Mouse (Mus musculus): ENCODE measurements at regions not wholly inside any gene's neighbourhood (a gene's known extent, or its start where the extent isn't known, plus 50 kb on each side); places are given as distances from the start of the nearest gene placed in this dataset.

DNA sequence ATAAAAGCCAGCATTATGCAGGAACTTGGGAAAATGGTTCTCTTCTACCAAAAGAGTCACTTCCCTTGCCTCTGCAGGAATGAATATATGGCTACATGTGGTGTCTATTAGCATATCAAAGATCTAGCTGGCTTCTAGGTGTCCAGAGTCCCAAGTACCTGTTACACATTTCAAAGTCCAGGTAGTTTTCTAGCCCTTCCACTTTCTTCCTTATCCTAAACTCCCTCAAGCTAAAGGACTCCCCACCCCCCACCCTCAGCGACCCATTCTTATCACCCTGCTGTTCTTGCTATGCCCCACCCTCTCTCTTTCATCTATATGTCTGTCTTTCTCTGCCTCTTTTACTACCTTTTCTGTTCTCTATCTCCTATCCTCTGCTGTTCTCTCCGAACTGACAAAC, 288.3 kb upstream of the Cntn4 start:
- no peak for DNase-seq (ENCODE audit: low spot score in 2 of 2)

DNA sequence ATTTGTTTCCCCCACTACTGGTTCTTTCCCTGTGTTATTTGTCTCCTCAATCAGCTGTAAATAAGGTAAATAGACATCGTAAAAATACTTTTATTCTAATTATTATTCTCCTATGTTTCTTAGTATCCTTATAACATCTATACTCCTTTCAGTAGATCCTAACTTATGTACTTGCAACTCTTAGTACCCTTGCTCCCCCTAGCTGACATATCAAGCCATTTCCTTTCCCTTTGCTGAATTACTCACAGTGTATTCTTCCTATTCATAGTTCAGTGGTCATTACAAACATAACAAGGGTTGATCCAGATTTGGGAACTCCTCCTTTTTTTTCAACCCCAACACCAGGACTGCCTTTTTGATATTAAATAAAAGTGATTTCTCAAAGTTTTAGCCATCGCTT, 279.1 kb upstream of the Cntn4 start:
- DNase-seq (ENCODE audit: low spot score in 2 of 2): no peak

DNA sequence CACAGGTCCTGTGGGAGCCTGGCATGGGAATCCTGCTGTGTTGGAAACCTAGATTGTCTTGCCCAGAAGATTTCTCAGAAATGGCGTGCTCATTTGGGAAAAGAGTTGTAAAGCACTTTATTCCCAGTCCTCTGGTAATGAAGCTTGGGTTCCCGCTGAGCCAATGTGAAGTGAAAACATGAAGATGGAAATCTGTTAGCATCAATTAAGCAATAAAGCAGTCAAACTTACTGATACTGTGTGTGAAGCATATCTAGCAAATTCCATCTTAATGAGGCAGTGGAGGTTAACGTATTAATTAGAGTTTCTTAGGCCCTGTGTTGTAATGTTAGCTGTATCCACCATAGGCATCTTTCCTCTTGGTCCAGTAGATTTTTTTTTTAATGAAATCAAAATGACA, 259.9 kb upstream of the Cntn4 start:
- no peak for DNase-seq (ENCODE audit: low spot score in 2 of 2)

DNA sequence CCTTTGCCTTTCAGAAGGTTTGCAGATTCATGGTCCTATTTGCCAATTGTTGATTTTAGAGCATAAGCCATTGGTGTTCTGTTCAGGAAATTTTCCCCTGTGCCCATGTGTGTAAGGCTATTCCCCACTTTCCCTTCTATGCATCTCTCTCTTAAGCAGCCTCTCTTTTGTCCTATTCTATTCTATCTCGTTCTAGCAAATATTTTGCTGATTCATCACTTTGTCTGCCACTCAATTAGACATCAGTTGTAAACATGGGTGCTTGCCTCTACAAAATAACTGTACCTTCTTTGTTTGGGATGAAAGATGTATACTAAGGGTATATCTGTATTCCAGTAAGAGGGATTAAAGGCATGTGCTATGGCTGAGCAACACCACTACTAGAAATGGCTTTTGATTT, 230.3 kb upstream of the Cntn4 start:
- no peak for DNase-seq (ENCODE audit: low spot score in 2 of 2)

DNA sequence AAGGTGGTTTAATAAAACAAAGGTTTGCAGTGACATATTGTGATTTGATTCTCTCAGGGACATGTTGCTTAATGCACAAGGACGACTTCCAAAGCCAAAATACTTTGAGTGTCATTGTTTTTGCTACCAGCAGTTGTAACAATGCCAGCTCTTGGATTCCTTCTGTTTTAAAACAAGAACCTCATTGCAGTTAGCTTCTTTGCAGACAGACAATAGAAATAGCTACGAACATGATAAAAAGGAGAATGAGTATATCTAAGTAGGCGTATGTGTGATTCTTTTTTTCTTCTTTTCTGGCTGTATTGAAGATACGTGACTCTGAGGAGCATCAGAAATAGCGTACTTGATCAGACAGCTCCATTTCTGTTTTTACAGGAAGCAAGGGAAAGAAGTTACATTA, 194.1 kb upstream of the Cntn4 start:
- DNase-seq (ENCODE audit: low spot score in 2 of 2): peak in 1 of 2 experiments; percentile 12

DNA sequence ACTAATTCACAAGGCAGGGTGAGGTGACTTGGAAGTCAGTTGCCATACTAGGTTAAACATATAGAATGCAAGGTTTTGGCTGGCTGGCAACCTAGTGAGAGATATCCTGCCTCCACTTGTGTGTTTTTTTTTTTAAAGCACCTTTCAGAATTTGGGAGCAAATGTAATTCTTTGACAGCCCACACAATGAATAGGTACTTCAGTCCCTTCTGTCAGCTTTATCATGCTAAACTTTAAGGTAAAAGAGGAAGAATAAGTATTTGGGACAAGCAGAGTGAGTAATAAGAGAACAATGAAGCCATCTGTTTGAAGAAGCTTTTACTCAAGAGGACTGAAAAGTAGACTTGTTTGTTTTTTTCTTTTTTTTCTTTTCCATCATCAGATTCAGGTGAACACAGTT, 184.2 kb upstream of the Cntn4 start:
- no peak for DNase-seq (ENCODE audit: low spot score in 2 of 2)

Small RNA genes in the stretch of these regions (microRNA-seq; reads per million reads assigned to microRNA genes)
- gene Gm25570: 0 reads per million in 2 experiments
